Mouse (Mus musculus) intestine, embryonic 15.5 days (tissue): ENCODE measurements around the gene Herc4. TPM values are rescaled to one million over a fixed set of nuclear protein-coding genes. Genes with fewer than 3 reads are reported as not detected.
A peak's percentile ranks its signal among the peaks of the same experiment; 100 is the strongest.

ENCODE experiments used
- ATAC-seq: fragments of 200-750 bp; cut with Nextera tagmentation; 2 replicates; pipeline ENCODE4 v1.8.0; 2017; ENCODE audit warnings: moderate TSS enrichment, moderate library complexity
- H3K27ac ChIP-seq: fragments of 300-500 bp; sonication (generic); 2 replicates; pipeline ENCODE4 v1.5.1; 2015; ENCODE audit warnings: mild to moderate bottlenecking, inconsistent platforms
- H3K27me3 ChIP-seq: fragments of 300-500 bp; sonication (generic); replicated peaks from 2 replicates; pipeline ENCODE4 v1.6.1; 2015; ENCODE audit warnings: inconsistent platforms
- H3K36me3 ChIP-seq: fragments of 300-500 bp; sonication (generic); 2 replicates; pipeline ENCODE4 v1.6.1; 2015; ENCODE audit warnings: inconsistent platforms
- H3K4me1 ChIP-seq: fragments of 300-500 bp; sonication (generic); replicated peaks from 2 replicates; pipeline ENCODE4 v1.6.1; 2015; ENCODE audit warnings: inconsistent platforms
- H3K4me2 ChIP-seq: fragments of 300-500 bp; sonication (generic); replicated peaks from 2 replicates; pipeline ENCODE4 v1.6.1; 2015; ENCODE audit warnings: mild to moderate bottlenecking, inconsistent platforms
- H3K4me3 ChIP-seq: fragments of 300-500 bp; sonication (generic); replicated peaks from 2 replicates; pipeline ENCODE4 v1.5.1; 2015; ENCODE audit warnings: inconsistent platforms
- H3K9ac ChIP-seq: fragments of 300-500 bp; sonication (generic); 2 replicates; pipeline ENCODE4 v1.6.1; 2015; ENCODE audit warnings: inconsistent platforms
- H3K9me3 ChIP-seq: fragments of 300-500 bp; sonication (generic); 2 replicates; pipeline ENCODE4 v1.6.1; 2016; ENCODE audit warnings: inconsistent platforms
- WGBS: fragments of 180-500 bp; shearing (Covaris S2); methylation state at CpG from one replicate; pipeline ENCODE4 v1.1.7; 2015; 5-methylcytosine and 5-hydroxymethylcytosine counted together
- polyA plus RNA-seq: library from polyadenylated mRNA; unstranded; fragments of >200 nt; fragmentation: Nextera tagmentation; extraction: Ambion mirVana; gene quantifications from 2 replicates; pipeline ENCODE4 v1.2.1, GENCODE M21; 2015

The Herc4 gene
- polyA plus RNA-seq, 1 experiment from 2014 or later, result 30.2 TPM

GRCm38 (mm10) chr10:63259340-63259739 lies 15.7 kb downstream of the Herc4 start:
- no peaks in the 10 kb centered on the region for H3K27me3 ChIP-seq
- no peak for ATAC-seq
- H3K36me3 ChIP-seq, result 0 out of 2 replicates have a peak, but pooled peaks cover 3% of the 10 kb centered on the region
- no peak overlapping the region for H3K27ac ChIP-seq
- H3K9ac ChIP-seq, result no peak overlapping the region
- no peaks in the 10 kb centered on the region for H3K9me3 ChIP-seq
- WGBS, result 85% methylated on average over 3 of the region's 3 CpGs
- H3K4me1 ChIP-seq, result 0 out of 2 replicates have a peak, but pooled peaks cover 2% of the 10 kb centered on the region
- H3K4me3 ChIP-seq, result no peak overlapping the region
- H3K4me2 ChIP-seq, result no peak overlapping the region

GRCm38 (mm10) chr10:63267941-63268340 lies 24.3 kb downstream of the Herc4 start:
- Histone ChIP-seq H3K9ac (no peak overlapping the region), H3K27ac (no peak overlapping the region), H3K9me3 (no peaks in the 10 kb centered on the region), H3K36me3 (peaks cover 7% of the 10 kb centered on the region; the same call in 1 of the 2 replicates), H3K4me2 (no peak overlapping the region), H3K4me1 (no peaks in the 10 kb centered on the region), H3K4me3 (no peak overlapping the region), H3K27me3 (no peaks in the 10 kb centered on the region)
- ATAC-seq, result no peak
- WGBS, result 73% methylated on average over 2 of the region's 2 CpGs

GRCm38 (mm10) chr10:63272401-63272800 lies 28.8 kb downstream of the Herc4 start:
- H3K36me3 ChIP-seq, result no peaks in the 10 kb centered on the region; the same call in 1 of the 2 replicates
- no peaks in the 10 kb centered on the region for H3K27me3 ChIP-seq
- H3K4me1 ChIP-seq, result no peaks in the 10 kb centered on the region
- H3K9me3 ChIP-seq, result no peaks in the 10 kb centered on the region
- no peak overlapping the region for H3K27ac ChIP-seq
- no peak overlapping the region for H3K4me2 ChIP-seq
- no peak overlapping the region for H3K9ac ChIP-seq
- H3K4me3 ChIP-seq, result no peak overlapping the region
- peak; percentile 53; the same call in 1 of the 2 replicates for ATAC-seq

GRCm38 (mm10) chr10:63272868-63273267 lies 29.3 kb downstream of the Herc4 start:
- no peak overlapping the region for H3K4me3 ChIP-seq
- H3K27me3 ChIP-seq, result no peaks in the 10 kb centered on the region
- no peak overlapping the region for H3K4me2 ChIP-seq
- no peak overlapping the region for H3K27ac ChIP-seq
- WGBS, result 89% methylated on average over 5 of the region's 5 CpGs
- no peaks in the 10 kb centered on the region for H3K9me3 ChIP-seq
- no peaks in the 10 kb centered on the region; the same call in 1 of the 2 replicates for H3K36me3 ChIP-seq
- no peaks in the 10 kb centered on the region for H3K4me1 ChIP-seq
- peak; percentile 39; the same call in 1 of the 2 replicates for ATAC-seq
- H3K9ac ChIP-seq, result no peak overlapping the region

- WGBS, result 90% methylated on average over 3 of the region's 3 CpGs
- Histone ChIP-seq H3K27ac (no peak overlapping the region), H3K9ac (no peak overlapping the region), H3K36me3 (no peaks in the 10 kb centered on the region; the same call in none of the 2 replicates), H3K4me2 (no peak overlapping the region), H3K27me3 (no peaks in the 10 kb centered on the region), H3K4me3 (no peak overlapping the region), H3K9me3 (no peaks in the 10 kb centered on the region), H3K4me1 (no peaks in the 10 kb centered on the region)
- peak; percentile 56; the same call in 1 of the 2 replicates for ATAC-seq
These were observed 33.4 kb downstream of the Herc4 start for GRCm38 (mm10) chr10:63277010-63277409.

- Histone ChIP-seq H3K4me2 (no peak overlapping the region), H3K4me3 (no peak overlapping the region), H3K27ac (no peak overlapping the region), H3K27me3 (no peaks in the 10 kb centered on the region), H3K36me3 (no peaks in the 10 kb centered on the region; the same call in none of the 2 replicates), H3K4me1 (no peaks in the 10 kb centered on the region), H3K9me3 (no peaks in the 10 kb centered on the region), H3K9ac (no peak overlapping the region)
- WGBS, result 91% methylated on average over 3 of the region's 3 CpGs
- no peak for ATAC-seq
These were observed 36.2 kb downstream of the Herc4 start for GRCm38 (mm10) chr10:63279851-63280250.

GRCm38 (mm10) chr10:63282417-63282816 lies 38.8 kb downstream of the Herc4 start:
- H3K36me3 ChIP-seq, result no peaks in the 10 kb centered on the region; the same call in 1 of the 2 replicates

GRCm38 (mm10) chr10:63282846-63283245 lies 39.2 kb downstream of the Herc4 start:
- Histone ChIP-seq H3K4me1 (no peaks in the 10 kb centered on the region), H3K4me3 (no peak overlapping the region), H3K9me3 (no peaks in the 10 kb centered on the region), H3K27ac (no peak overlapping the region), H3K36me3 (no peaks in the 10 kb centered on the region; the same call in 1 of the 2 replicates), H3K4me2 (no peak overlapping the region), H3K27me3 (no peaks in the 10 kb centered on the region), H3K9ac (no peak overlapping the region)
- WGBS, result 89% methylated on average over 7 of the region's 7 CpGs
- no peak for ATAC-seq

More at GRCm38 (mm10) chr10:63282417-63282816, 38.8 kb downstream of the Herc4 start:
- H3K4me2 ChIP-seq, result no peak overlapping the region
- no peaks in the 10 kb centered on the region for H3K9me3 ChIP-seq
- H3K9ac ChIP-seq, result no peak overlapping the region
- WGBS, result 75% methylated on average over 4 of the region's 4 CpGs
- H3K4me3 ChIP-seq, result no peak overlapping the region
- ATAC-seq, result no peak
- H3K27ac ChIP-seq, result no peak overlapping the region
- H3K27me3 ChIP-seq, result no peaks in the 10 kb centered on the region
- H3K4me1 ChIP-seq, result no peaks in the 10 kb centered on the region

GRCm38 (mm10) chr10:63302356-63302755 lies 58.7 kb downstream of the Herc4 start:
- no peak for ATAC-seq
- Histone ChIP-seq H3K4me2 (no peak overlapping the region), H3K27ac (no peak overlapping the region), H3K9ac (no peak overlapping the region), H3K36me3 (peaks cover 5% of the 10 kb centered on the region), H3K9me3 (no peaks in the 10 kb centered on the region), H3K4me3 (no peak overlapping the region), H3K27me3 (no peaks in the 10 kb centered on the region), H3K4me1 (no peaks in the 10 kb centered on the region)
- 93% methylated on average over 2 of the region's 2 CpGs for WGBS

- Histone ChIP-seq H3K4me2 (no peak overlapping the region), H3K4me1 (no peaks in the 10 kb centered on the region), H3K27me3 (no peaks in the 10 kb centered on the region), H3K4me3 (no peak overlapping the region), H3K36me3 (peaks cover 26% of the 10 kb centered on the region), H3K27ac (no peak overlapping the region), H3K9ac (no peak overlapping the region), H3K9me3 (no peaks in the 10 kb centered on the region)
- 40% methylated on average over 10 of the region's 10 CpGs for WGBS
- peak; percentile 73 for ATAC-seq
These were observed 65.2 kb downstream of the Herc4 start for GRCm38 (mm10) chr10:63308582-63309366.

- H3K27ac ChIP-seq, result no peak overlapping the region
- no peak overlapping the region for H3K9ac ChIP-seq
- WGBS, result 90% methylated on average over 1 of the region's 1 CpGs
- no peak overlapping the region for H3K4me2 ChIP-seq
- H3K27me3 ChIP-seq, result no peaks in the 10 kb centered on the region
- peaks cover 12% of the 10 kb centered on the region; the same call in 1 of the 2 replicates for H3K36me3 ChIP-seq
- no peaks in the 10 kb centered on the region for H3K9me3 ChIP-seq
- H3K4me3 ChIP-seq, result no peak overlapping the region
- no peaks in the 10 kb centered on the region for H3K4me1 ChIP-seq
- no peak for ATAC-seq
These were observed 70.1 kb downstream of the Herc4 start for GRCm38 (mm10) chr10:63313726-63314125.

GRCm38 (mm10) chr10:63327091-63327490 lies 83.5 kb downstream of the Herc4 start:
- Histone ChIP-seq H3K27me3 (no peaks in the 10 kb centered on the region), H3K4me3 (no peak overlapping the region), H3K4me2 (no peak overlapping the region), H3K9me3 (no peaks in the 10 kb centered on the region), H3K9ac (no peak overlapping the region), H3K36me3 (peaks cover 18% of the 10 kb centered on the region; the same call in 1 of the 2 replicates), H3K4me1 (no peaks in the 10 kb centered on the region), H3K27ac (no peak overlapping the region)
- no peak for ATAC-seq
- WGBS, result 90% methylated on average over 1 of the region's 1 CpGs

GRCm38 (mm10) chr10:63336901-63337300 lies 93.3 kb downstream of the Herc4 start:
- Histone ChIP-seq H3K36me3 (no peaks in the 10 kb centered on the region), H3K9ac (no peak overlapping the region), H3K4me3 (peak overlapping the region; percentile 85; the same call in 1 of the 2 replicates), H3K4me1 (peaks cover 13% of the 10 kb centered on the region), H3K27ac (no peak overlapping the region), H3K9me3 (no peaks in the 10 kb centered on the region), H3K27me3 (no peaks in the 10 kb centered on the region), H3K4me2 (peak overlapping the region; percentile 92)
- 59% methylated on average over 13 of the region's 13 CpGs for WGBS
- no peak for ATAC-seq
